Mouse (Mus musculus) G1E (cell line): ENCODE measurements around the gene Abhd13.

ENCODE experiments used
- CTCF ChIP-seq: IDR thresholded peaks from 2 replicates; pipeline ENCODE4 v1.5.1; 2012; ENCODE audit warnings: low read depth, low read length, inconsistent platforms, mixed read lengths
- GATA1 ChIP-seq: IDR thresholded peaks from 2 replicates; pipeline ENCODE4 v1.6.1; 2012; ENCODE audit warnings: borderline replicate concordance, low read length, inconsistent platforms, mixed read lengths

DNA sequence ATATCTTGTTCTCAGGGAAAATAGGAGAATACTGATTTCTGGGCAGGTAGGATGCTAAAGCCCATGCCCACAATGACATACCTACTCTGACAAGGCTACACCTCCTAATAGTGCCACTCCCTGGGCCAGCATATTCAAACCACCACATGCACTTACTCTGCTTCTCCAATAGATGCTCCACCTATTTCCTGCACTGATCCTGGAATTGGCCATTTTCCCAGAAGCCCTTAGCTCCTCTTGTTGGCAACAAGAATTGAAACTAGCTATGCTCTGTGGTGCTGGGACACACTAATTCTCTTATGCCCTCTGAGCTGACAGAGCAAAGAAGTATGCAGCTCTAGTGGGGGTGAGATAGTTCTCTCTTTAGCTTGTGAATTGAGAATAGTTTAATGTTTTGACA is 44.8 kb upstream of the Abhd13 start:
- no peak for TF ChIP-seq CTCF
- no peak for TF ChIP-seq GATA1
